Mouse (Mus musculus) gastrocnemius, adult 18-20 months (tissue): ENCODE results near the gene Ucp2. TPM values are rescaled to one million over a fixed set of nuclear protein-coding genes. Genes with fewer than 3 reads are reported as not detected.
"Not testable (repeated sequence)": the region's sequence is repeated elsewhere in the genome, so short reads cannot be mapped to it uniquely, and the experiment has no call there.

Source experiments
- DNase-seq: peaks from one replicate; pipeline ENCODE4 v3.0.0; 2021; ENCODE audit warnings: low spot score
- total RNA-seq, 2 experiments: library from RNA; stranded (reverse); gene quantifications; 2 replicates each; pipeline ENCODE4 v1.2.3; 2021

The Ucp2 gene
- total RNA-seq, 2 experiments from 2014 or later, result 16.6 to 17.4 TPM

DNA sequence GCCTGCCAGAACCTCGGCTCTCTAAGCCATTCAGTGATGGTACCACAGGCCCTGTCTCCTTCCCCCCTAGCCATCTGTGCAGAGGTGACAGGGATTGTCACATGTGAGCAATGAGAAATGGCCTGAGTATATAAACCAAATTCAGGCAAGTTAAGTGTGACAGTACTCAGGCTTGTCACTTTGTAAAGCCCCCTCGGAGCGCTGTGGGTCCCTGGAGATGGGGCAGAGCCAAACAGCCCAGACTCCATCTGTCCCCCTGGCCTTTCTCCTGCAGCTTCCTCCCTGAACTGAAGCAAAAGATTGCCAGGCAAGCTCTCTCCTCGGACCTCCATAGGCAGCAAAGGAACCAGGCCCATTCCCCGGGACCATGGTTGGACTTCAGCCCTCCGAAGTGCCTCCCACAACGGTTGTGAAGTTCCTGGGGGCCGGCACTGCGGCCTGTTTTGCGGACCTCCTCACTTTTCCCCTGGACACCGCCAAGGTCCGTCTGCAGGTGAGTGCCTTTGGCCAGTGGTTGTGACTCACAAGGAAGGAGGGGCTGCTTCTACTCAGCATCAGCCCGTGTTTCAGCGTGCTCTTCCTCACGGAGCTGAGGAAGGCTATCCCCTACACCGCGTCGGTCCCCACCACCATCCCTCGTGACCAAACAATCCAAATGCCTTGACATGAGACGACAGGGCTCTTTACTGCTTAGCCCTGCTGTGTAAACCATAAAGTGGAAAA, 13.9 kb upstream of the Ucp2 start:
- DNase-seq, result no peak

DNA sequence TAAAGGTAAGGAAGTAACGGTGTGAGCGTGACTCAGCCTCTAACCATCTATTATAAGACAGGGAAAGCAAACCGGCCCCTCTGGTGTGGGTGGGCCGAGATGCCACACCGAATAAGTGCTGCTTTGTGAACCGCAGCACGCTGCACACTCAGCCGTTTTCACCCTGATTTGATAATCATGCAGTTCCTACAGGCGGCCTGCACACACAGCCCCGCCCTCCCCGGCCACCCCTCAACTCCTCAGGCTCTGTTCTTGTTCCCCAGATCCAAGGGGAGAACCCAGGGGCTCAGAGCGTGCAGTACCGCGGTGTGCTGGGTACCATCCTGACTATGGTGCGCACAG, 13.3 kb upstream of the Ucp2 start:
- DNase-seq, result no peak

DNA sequence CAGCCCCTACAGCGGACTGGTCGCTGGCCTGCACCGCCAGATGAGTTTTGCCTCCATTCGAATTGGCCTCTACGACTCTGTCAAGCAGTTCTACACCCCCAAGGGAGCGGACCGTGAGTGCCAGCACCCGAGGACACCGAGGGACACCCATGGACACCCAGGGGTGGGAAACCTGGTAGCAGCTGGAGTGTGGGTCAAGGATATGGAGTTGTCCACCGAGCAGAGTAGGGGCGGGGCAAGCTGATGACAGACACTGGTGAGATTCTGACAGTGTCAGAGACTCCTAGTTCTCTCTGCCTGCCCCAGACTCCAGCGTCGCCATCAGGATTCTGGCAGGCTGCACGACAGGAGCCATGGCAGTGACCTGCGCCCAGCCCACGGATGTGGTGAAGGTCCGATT, 13.0 kb upstream of the Ucp2 start:
- no peak for DNase-seq

DNA sequence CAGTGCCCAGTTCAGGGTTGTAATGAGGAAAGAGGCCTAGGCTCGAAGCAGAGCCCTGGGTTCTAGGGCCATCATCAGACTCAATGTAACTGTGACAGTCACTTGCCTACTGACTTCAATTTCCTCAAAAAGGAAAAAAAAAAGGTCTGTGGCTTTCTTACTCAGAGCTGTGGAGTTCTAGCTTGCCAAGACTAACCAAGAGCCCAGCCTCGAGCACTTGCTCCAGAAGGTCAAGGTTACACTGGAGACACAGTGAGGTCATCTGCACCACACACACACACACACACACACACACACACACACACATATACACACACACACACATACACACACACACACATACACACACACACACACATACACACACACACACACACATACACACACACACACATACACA, 11.1 kb upstream of the Ucp2 start:
- DNase-seq, result not testable (repeated sequence)

DNA sequence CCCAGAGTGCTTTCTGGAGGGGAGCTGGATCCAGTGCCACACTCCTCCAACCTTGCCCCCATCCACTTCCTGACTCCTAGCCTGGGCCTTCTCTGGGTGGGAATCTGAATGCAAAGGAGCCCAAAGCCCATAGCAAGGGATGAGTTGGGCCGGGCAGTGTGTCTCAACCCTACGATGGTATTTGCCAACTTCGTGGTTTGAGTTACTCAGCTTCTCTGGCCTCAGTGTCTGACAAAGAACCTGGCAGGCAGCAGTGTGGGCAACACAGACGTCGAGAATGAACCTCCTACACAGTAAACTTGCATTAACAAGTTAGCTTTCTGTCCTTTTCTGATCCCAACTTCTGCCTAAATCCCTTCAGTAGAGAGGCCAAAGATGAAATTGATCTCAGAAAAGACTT, 8.6 kb upstream of the Ucp2 start:
- no peak for DNase-seq

DNA sequence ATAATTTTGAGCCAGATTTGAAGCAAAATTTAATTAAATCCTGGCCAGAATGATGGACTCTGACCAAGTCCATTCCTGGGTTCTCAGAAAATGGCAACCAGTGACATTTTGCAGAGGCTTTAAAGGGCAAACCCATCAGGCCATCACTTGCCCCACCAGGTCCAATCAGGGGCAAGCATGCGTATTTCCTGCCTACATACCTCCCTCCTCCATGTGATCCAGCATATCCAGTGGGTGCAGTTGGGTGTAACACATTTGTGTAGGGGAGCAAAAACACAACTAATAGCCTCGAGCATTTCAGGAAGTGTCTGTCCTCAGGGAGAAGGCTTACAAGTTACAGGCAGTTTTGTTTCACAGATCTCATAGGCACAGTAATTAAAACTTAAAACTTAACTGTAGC, 5.8 kb upstream of the Ucp2 start:
- no peak for DNase-seq

DNA sequence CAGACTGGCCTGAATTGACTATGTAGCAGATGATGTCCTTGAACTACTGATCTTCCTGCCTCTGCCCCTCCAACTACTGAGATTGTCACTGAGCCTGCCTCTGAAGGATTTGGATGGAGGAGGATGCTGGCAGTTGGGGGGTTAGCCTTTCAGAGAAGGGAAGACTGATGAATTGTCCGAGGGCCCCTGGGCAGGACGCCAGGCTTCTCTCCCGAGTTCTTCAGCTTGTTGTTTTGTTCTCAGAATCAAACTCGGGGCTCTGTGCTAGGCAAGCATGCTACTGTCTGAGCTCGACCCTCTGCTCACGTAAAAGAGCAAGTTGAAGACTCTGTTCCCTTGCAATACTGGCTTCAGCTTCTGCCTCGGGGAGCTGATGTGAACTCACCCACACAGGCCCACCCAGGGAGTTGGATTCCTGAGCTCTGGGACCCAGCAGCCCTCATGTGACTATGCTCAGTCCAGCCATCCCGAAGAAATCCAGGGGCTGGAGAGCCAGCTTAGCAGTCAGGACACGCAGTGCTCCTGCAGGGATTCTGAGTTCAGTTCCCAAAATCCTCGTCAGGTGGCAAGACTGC, 4.6 kb upstream of the Ucp2 start:
- no peak for DNase-seq

DNA sequence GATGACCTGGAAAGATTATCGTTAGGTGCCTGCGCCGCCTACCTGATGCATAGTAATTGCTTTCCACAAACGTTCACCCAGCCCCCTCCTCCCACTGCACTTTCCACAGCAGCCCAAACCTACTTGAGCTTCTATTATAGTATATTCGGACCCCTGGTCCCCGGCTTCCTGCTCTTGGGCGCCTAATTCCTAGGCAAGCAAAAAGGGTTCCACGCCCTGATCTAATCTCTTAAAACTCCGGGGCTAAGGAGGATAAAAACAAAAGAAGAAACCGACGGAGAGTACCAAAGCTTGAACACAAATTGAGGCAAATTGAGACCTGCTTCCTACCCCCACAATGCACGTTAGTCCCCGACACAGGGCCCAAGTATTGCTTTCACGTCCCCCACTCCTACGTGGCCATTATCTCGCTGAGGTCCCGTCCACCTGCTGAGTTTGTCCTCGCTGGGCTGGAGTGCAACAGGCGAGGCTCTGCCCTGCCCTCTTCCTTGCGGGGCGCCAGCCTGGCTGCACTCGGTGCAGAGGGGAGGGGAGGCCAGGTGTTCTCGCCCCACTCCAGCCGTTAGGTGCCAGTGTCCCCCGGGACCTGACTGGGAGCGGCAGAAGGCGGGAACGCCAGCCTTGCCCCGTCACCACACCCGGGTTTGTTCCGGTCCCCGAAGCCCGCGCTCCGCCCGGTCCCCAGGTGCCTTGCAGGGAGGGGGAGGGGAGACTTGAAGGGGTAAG, 583 bp upstream of the Ucp2 start:
- no peak for DNase-seq

DNA sequence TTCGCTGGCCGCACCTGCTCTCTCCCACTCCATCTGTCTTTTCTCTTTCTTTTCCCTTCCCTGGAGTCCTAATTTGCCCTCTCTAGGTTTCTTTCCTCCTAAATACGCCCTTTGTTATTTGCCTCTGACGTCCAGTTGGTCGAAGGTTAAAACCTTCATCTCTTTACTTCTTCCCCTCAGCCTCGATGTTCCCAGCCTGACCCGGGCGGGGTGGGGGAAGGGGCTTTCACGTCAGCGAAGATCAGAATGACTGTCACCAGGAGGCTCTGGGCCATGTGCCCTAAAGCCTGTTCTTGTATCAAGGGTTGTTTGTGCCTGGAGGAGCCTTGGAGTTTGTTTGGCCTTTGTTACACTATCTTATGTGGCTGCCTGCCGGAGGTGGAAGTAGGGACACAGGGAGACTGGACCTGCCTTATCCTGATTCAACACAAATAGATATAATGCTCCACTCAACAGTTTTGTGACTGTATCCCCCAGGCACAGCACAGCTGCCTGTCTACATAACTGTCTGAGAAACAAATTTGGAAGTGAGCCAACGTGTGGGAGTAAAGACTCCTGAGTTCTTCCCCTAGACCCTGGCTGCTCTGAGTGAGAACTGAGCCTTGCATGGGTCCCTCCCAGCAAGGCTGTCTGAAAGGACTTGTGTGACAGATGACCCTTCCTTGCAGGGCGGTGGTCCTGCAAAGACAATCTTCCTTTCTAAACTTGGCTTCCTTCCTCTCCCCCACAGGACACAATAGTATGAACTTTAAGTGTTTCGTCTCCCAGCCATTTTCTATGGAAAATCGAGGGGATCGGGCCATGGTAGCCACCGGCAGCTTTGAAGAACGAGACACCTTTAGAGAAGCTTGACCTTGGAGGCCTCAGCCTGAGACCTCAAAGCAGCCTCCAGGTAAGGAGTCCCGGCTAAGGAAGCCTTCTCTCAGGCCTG, 612 bp downstream of the Ucp2 start:
- no peak for DNase-seq

DNA sequence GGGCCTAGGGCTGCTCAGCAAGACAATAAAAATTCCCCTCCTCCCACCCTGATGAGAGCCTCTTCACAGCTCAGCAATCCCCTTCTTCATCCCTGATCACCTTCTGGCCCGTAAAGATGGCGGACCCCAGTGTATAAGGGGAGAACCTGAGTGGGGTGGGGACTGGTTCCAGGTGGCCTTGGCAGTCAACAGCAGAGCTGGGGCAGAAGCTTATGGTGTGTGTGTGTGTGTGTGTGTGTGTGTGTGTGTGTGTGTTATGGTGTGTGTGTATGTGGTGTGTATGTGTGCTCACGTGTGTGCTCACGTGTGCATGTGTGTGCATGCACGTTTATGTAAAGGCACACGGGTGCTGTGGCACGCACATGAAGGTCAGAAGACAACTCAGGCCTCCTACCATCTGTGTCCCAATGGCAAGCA, 1.3 kb downstream of the Ucp2 start:
- no peak for DNase-seq

DNA sequence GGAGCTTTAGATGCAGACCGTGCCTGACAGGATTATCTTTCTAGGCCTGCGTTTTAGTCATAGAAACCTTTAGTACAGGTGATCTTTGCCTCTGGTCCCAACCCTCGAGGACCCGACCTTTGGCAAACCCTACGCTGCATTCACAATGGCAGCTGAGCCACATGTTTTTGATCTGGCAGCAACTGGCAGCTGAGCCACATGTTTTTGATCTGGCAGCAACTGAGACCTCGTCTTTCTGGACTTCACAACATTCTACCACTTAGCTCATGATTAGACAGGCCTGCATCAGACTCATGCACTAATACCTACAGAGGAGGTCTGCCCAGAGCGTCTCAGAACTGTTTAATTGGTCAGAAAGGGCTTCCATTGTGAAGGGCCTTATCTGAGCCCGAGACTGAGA, 1.9 kb downstream of the Ucp2 start:
- no peak for DNase-seq

DNA sequence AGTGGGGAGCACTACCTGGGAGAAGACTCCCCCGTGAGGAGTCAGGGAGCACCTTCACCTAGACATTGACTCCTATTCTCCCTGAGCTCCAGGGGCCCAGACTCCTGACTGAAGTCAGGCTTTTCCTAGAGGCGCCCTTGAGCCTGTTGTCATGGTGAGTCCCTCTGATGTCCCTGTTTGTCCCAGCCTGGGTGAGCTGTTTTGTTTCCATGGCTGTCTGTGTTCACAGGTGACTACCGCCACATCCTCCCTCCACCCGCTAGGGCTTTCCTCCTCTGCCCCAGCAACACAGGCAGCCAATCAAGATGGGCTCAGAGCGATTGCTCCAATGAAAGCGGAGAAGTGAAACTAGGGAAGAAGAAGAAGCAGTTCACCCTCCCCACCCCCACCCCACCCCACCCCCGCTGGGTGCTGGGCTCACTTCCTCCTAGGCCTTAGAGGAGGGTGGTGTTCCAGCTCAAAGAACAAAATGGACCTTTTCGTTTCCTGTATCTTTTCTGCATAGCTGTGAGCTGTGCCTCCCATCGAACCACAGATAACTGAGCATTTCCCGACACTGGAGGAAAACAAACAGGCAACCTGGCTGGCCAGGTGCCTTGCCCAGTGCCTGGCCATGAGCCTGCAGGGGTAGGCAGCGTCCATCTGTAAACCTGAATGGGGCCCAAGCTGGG, 2.6 kb downstream of the Ucp2 start:
- DNase-seq, result no peak

DNA sequence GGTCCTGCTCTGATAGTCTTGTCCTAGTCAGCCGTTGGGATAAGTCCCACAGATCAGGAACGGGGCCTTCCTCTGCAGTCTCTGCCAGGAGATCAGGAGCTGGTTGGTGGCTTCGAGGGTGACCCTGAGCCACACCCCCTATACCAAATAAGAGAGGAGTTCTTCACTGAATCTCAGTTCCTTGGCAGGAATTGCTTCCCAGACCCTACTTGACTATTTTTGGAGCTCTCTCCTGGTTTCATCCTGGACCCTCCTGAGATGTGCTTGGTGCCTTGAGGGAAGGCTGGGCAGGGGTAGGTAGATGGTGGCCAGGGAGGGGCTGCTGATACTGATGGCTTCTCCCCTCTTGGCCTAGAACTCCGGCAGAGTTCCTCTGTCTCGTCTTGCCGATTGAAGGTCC, 3.2 kb downstream of the Ucp2 start:
- no peak for DNase-seq

DNA sequence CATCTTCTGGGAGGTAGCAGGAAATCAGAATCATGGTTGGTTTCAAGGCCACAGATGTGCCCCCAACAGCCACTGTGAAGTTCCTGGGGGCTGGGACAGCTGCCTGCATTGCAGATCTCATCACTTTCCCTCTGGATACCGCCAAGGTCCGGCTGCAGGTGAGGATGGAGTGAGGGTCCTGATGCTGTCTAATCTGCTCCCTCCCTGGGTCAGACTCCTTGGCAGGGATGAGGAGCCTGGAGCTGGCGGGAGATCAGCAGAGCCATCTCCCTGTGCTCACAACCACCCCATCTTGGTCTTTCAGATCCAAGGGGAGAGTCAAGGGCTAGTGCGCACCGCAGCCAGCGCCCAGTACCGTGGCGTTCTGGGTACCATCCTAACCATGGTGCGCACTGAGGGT, 3.7 kb downstream of the Ucp2 start:
- no peak for DNase-seq

DNA sequence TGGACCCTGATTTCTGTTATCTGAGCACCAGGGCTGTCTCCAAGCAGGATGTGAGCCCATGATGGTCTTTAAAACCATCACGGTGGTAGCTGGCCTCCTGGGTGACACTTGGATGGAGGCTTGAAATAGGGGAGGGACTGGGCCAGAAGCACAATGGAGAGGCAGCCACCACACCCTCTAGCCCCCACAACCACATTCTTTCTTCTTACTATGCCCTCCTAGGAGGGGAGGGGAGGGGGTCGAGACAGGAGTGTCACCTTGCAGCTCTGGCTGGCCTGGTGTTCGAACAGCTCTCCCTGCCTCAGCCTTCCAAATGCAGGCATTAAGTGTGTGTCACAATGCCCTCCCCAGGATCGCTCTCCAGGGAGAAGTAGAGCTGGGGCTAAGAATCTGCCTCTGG, 4.3 kb downstream of the Ucp2 start:
- DNase-seq, result no peak

DNA sequence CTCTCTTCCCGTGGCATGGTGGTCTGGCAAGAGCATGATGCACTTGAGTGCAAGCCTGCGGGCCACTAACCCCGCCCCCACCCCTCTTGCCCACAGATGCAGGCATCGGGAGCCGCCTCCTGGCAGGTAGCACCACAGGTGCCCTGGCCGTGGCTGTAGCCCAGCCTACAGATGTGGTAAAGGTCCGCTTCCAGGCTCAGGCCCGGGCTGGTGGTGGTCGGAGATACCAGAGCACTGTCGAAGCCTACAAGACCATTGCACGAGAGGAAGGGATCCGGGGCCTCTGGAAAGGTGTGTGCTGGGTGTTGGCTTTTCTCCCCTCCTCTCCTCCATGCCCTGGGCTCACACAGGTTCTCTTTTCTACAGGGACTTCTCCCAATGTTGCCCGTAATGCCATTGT, 4.8 kb downstream of the Ucp2 start:
- no peak for DNase-seq

DNA sequence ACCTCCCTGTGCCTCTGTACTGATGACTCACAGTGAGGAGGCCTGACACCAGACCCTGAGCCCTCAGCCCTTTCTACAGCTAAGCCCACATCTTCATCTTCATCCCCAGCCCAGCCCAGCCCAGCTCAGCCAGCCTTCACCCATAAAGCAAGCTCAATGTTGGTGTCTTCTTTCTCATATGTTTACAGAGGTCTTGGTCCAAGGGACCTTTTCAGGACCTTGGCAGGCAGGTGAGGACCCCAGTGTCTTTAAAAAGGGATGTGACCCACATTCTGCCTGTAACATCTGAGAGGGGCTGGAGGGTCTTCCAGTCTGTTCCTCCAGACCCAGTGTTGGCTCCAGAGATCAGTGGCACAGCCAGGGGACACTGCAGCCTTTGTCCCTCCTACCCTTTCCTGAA, 6.3 kb downstream of the Ucp2 start:
- DNase-seq, result no peak

DNA sequence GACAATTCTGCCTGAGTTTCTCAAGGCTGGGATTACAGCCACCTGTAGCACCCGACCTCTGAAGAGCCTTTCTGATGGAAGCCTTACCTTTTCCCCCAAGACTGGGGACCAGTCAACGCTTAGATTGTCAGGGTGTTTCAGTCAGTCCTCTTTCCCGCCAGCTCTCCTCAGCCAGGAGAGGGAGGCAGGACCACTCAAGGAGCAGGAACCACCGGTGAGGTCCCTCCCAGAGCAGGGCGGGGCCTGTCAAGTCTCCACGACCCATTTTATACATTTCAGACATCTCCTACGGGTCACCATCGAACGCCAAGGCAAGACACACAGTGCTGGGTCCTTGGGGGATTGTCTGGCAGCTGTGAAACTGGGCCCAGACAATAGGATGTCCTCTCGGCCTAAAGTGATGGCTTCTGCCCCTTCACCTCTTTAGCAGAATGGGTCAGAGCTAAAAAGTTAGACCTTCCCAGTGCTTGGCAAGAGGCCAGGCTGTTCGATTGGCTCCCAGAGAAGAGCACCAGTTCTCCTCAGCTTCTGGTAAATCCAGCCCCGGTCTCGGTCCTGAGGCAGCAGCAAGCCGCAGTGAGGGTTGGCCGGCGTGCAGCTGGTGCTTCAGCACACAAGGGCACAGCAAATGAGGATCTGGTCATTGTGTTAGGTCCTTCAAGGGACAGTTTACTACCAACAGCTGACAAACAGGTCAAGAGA, 7.3 kb downstream of the Ucp2 start:
- no peak for DNase-seq

DNA sequence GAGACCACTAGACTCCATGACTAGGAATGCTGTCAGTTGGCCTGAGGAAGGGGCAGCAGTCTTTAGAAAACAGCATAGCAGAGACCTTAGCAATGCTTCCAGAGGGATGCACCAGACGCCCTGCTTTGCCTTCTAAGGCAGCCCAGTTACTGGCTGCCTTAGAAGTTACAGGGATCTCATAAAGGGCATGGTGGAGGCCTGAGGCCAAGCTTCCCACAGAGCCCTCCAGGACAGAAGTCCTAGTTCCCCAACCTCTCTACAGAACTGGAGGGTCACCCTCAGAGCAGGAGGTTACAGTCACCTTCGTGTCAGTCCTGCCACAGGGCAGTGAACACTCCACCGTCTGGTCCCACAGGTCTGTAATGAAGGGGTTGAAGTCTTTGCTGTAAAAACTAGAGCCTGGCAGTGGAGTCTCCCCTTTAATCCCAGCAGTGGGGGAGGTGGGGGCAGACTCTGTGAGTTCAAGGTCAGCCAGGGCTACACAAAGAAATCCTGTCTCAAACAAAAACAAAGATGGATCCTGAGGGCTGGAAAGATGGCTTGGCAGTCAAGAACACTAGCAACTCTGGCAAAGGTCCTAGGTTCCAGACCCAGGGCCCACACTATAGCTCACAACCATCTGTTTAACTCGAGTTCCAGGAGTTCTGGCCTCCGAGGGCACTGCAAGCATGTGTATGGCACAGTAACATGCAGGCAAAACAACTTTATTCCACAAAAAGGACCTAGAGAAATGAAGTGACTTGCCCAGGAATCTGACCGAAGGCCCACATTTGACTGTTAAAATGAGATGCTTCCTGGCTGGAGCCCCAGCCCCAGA, 8.1 kb downstream of the Ucp2 start:
- DNase-seq, result no peak

DNA sequence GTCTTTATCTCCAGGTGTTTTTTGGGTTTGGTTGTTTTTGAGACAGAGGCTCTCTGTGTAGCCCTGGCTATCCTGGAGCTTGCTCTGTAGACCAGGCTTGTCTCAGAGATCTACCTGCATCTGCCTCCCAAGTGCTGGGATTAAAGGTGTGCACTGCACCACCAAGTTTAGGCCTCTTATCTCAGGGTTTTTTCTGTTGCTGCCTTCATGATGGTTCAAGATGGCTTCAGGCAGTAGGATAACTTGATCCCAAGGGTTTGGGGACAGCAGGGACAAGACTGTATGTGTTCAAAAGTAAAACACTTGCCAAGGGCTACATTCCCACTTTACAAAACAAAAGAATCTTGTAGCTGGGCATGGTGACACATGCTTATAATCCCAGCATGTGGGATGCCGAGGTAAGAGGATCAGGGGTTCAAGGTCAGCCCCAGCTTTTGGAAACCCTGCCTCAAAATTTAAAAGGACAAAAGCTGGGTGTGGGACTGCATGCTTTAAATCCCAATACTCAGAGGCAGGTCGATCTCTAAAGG, 8.8 kb downstream of the Ucp2 start:
- no peak for DNase-seq
